Mouse (Mus musculus): Measurements from ENCODE around the gene Ano3.

GRCm38 (mm10) chr2:110816189-110816588 is 134.5 kb downstream of the Ano3 start:
- TF ChIP-seq CTCF (conservative IDR thresholded peaks at IDR 0.05; ENCODE audit: low read length) (no peak), NANOG (IDR thresholded peaks at IDR 0.05; ENCODE audit: borderline replicate concordance, low read length) (no peak)
